Mouse (Mus musculus) urinary bladder, postnatal 36 days (tissue): ENCODE measurements around the gene Olfr1222.
"Not testable (repeated sequence)": the region's sequence is repeated elsewhere in the genome, so short reads cannot be mapped to it uniquely, and the experiment has no call there.

Experiments
- DNase-seq, 2 experiments: peaks; one replicate each; pipeline ENCODE4 v3.0.0; 2022; ENCODE audit warnings: low spot score in 2 of 2, mixed read lengths in 1 of 2

Gene Olfr1222

DNA sequence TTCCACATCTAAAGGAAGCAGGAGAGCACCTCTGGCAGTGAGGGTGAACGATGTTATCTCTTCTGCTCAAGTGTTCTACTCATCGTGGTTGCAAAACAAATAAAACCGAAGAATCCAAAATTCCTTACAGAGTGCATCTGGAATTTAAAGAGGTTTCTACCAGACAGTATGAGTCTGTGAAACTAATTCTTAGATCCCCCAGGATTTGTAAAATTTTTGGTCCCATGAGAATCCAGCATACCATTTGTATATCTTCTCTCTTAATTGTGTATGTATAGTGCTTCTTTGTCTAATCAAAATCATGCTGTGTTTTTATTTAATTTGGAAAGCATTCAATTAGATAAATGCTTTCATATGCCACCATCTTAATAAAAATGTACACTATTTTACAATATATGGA, at the start of gene Olfr1222:
Olfr1222 (minus strand) TSS at position 101 of the 400 bp plus-strand sequence.
- no peak for DNase-seq

DNA sequence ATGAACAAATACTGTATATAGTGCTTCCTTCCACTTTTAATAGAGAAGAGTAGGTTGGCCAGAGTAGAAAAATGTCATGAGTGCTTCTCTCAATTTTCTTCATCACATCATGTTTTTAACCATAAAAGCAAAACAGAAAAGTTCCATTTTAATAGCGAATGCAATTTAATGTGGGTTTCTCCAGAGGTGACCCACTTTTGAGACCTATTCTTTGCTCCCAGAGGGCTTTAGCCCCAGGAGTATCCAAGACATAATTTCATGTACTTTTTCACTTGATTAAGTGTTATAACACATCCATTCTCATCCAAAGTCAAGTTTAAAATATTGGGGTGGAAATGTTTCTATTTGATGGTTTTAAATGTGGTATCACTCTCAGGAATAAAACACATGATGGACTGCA, 41.7 kb upstream of the Olfr1222 start, which contains the start of gene Olfr1225:
Olfr1225 (minus strand) TSS at position 101 of the 400 bp plus-strand sequence.
- no peak for DNase-seq

DNA sequence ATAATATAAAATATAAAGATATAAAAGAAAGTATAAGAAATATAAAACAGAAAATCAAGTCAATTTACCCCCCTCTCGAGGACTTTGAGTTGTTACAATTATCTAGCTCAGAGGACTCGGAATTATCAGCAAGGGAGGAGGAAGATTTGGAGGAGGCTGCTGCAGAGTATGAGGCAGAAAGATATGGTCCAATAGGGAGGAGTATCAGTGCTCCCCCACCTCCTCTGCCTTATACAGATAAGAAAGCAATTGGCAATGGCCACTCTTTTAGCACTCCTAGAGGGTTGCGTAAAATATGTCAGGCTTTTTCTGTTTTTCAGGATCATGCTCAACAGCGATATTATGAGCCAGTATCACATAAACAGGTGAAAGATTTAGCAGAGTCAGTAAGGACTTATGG, 31.9 kb upstream of the Olfr1222 start:
- DNase-seq, result not testable (repeated sequence)

DNA sequence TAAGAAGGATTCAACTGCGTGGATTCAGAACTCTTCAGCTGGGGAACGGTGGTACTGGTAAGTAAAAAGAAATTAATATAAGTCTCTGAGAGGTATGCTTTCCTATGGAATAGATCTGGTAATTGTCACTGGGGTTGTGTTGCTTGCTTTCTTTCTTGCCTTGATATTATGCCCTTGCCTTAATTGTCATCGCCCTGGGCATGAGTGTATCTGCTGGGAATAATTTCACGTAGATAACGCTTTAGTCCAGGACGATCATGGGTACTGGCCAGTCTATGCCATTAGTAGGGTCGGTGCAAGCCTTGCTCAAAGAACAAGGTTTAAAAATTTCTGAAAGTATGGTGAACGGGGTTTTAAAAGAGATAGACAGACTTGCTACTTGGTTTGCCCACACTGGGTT, 31.1 kb upstream of the Olfr1222 start, which contains the start of gene Olfr1224-ps1:
Olfr1224-ps1 (minus strand) TSS at position 101 of the 400 bp plus-strand sequence.
- DNase-seq, result not testable (repeated sequence)

- DNase-seq, result no peak
Measured at GRCm38 (mm10) chr2:89151460-89151859, 18.6 kb upstream of the Olfr1222 start, which contains the start of gene Olfr1223. TSS of gene Olfr1223 (minus strand) at chr2:89151560.

- DNase-seq, result no peak
Measured at GRCm38 (mm10) chr2:89117183-89117582, 15.7 kb downstream of the Olfr1222 start, which contains the start of gene Olfr1221. TSS of gene Olfr1221 (minus strand) at chr2:89117283.

- DNase-seq, result no peak
Measured at GRCm38 (mm10) chr2:89106735-89107134, 26.1 kb downstream of the Olfr1222 start, which contains the start of gene Olfr1220. TSS of gene Olfr1220 (minus strand) at chr2:89106835.

DNA sequence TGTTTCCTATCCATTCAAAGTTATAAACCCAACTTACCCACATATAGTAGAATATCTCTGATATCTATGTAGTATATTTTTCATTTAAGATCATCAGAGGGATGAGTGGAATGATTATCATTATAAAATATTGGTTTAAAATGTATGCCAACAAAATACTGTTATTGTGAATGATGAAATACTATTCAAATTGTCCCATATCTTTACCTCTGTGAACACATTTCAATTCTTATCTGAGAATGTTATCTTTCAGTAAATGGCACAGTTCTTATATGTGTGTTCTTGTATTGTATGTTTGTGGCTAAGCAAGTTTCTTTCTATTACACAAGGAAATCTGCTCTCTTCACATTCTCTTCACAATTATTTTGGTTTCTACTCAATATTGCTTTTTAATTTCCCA, 27.2 kb downstream of the Olfr1222 start:
- no peak for DNase-seq

- no peak for DNase-seq
Measured at GRCm38 (mm10) chr2:89093848-89094247, 39.0 kb downstream of the Olfr1222 start.

GRCm38 (mm10) chr2:89083413-89083812, 49.4 kb downstream of the Olfr1222 start, which contains the start of gene Olfr1219:
TSS of gene Olfr1219 (minus strand) at chr2:89083513.
- DNase-seq, result no peak

DNA sequence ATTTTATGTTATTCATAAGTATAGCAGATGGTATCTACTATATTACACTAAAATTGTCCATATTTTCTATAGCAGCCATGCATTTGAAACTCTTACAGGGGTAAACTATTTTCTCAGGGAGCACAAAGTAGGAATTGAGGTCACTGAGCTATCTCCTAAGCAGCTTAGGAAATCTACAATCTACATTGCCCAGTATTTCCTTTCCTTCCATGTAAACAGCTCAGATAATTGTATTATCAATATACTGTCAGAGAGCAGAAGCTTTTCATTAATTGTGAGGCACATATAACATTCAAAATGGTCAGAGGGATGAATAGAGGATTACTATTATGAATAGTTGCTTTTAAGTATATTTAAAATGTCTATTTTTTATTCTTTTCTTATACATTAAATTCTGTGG, 51.4 kb downstream of the Olfr1222 start:
- DNase-seq, result no peak
